ENCODE assay signal across 8 mouse cellular contexts in the genomic region with DNA sequence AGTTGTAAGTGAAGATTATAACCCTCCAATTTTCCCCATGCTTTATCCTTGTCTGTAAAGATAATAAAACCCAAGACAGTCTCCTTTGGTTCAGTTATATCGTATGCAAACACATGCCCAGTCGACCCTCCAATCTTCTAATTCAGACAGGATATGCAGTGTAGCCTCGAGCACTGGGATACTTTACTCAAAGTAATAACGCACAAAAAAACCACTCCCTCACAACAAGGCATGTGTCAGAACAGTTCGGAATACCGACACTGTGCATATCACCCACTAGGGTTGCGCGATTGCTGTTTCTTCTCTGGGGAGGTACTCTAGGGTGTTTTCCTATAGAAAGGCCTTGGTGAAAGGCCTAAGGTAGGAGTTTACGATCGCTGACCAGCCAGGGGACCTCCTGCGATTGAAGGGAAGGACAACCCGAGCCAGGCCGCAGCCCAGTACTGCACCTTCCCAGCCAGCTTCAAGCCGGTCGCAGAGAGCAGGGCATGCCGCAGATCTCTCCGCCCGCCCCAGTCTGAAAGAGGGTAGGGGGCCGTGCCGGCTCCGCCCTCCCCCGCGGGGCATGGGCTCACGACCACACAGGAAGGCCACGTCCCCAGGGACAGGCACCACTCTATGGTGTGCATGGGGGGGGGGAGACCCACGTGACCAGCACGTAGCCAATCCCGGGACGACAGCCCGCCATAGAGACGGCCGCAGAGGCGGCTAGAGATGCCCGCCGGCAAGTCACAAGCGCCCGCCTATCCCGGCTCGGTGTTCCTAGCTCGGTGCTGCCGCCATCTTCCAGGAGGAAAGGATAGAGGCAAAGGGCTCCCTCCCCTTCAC. TPM values are rescaled to one million over a fixed set of nuclear protein-coding genes. Genes with fewer than 3 reads are reported as not detected.
DNase-seq lines count a peak whose midpoint lies in the region; ATAC-seq lines count a peak whose summit lies in the region.

No protein-coding gene starts in this region.

- peaks cover 7% of the 10 kb centered on the region for H3K4me1 ChIP-seq in lung, embryonic 16.5 days (replicated peaks; ENCODE audit: control insufficient read depth, insufficient read depth, low read length)

- H3K36me3 ChIP-seq in lung, embryonic 16.5 days (ENCODE audit: control insufficient read depth, insufficient read depth, low read length): no peaks in the 10 kb centered on the region

- H3K4me3 ChIP-seq in lung, embryonic 16.5 days (ENCODE audit: low read length): peak overlapping the region; percentile 95

- peak overlapping the region; percentile 77 for H3K9ac ChIP-seq in lung, embryonic 16.5 days (ENCODE audit: low read length)

- H3K27me3 ChIP-seq in lung, embryonic 16.5 days (ENCODE audit: control insufficient read depth, insufficient read depth, low read depth, low read length): no peaks in the 10 kb centered on the region

- peak overlapping the region; percentile 88 for H3K27ac ChIP-seq in lung, embryonic 16.5 days (ENCODE audit: low read length)

- no peaks in the 10 kb centered on the region for H3K9me3 ChIP-seq in lung, embryonic 16.5 days (ENCODE audit: control insufficient read depth, low read length)

- H3K4me2 ChIP-seq in lung, embryonic 16.5 days (ENCODE audit: low read depth, low read length): peak overlapping the region; percentile 81

- WGBS in lung, embryonic 16.5 days: 0% methylated on average over 41 of the region's 41 CpGs

- peak; percentile 92 for DNase-seq in MEL-GATA-1-ER (ENCODE audit: extremely low read depth, low read depth)
- DNase-seq in cerebellum, adult 8-10 months: peak; percentile 98
- DNase-seq in forelimb bud, embryonic 11.5 days (ENCODE audit: low read depth, low spot score): peak; percentile 96
- peak; percentile 95 for DNase-seq in layer of hippocampus, adult 9-10 months (ENCODE audit: low spot score)
- DNase-seq in ovary, postnatal 14 days (ENCODE audit: low spot score): peak; percentile 96
- peak; percentile 98 for DNase-seq in thymus, postnatal 14 days

- peak; percentile 83 to 89 for ATAC-seq in hematopoietic stem cell, adult 5-6 weeks (replicated peaks in 1 of 2; ENCODE audit: insufficient read depth in 1 of 2, low FRiP score in 2 of 2, low TSS enrichment in 1 of 2, low read depth in 1 of 2, poor library complexity in 2 of 2, severe bottlenecking in 2 of 2)
- ATAC-seq in lung, embryonic 16.5 days (ENCODE audit: low read depth): peak; percentile 97

RNA-seq across cellular contexts. Expression of a gene that starts 0.6 kb away (rescaled TPM):
- total RNA-seq in hematopoietic stem cell, adult 5-6 weeks (2017): 75.0 and 92.9 TPM in 2 replicates
- 160 and 172 TPM in 2 replicates for polyA plus RNA-seq in lung, embryonic 16.5 days (2015; fragmentation: Nextera tagmentation; extraction: Ambion mirVana)

RNA-seq across cellular contexts. Expression of a gene that starts 33.9 kb away (rescaled TPM):
- total RNA-seq in hematopoietic stem cell, adult 5-6 weeks (2017): 0.99 and 3.4 TPM in 2 replicates
- 4.2 and 6.2 TPM in 2 replicates for polyA plus RNA-seq in lung, embryonic 16.5 days (2015; fragmentation: Nextera tagmentation; extraction: Ambion mirVana)

Comparison
In these comparisons a context has a peak if more than half of its experiments do, and no peak if none do; other contexts are left out.
1. Peak in every context shown above with its lines: DNase-seq, ATAC-seq, H3K4me3 ChIP-seq and H3K27ac ChIP-seq.